Mouse (Mus musculus) kidney, embryonic 15.5 days (tissue): Measurements from ENCODE around the gene Nacad. TPM values are rescaled to one million over a fixed set of nuclear protein-coding genes. Genes with fewer than 3 reads are reported as not detected.
"Not testable (repeated sequence)": the region's sequence is repeated elsewhere in the genome, so short reads cannot be mapped to it uniquely, and the experiment has no call there.

Source experiments
- ATAC-seq: fragments of 200-750 bp; cut with Nextera tagmentation; replicated peaks from 2 replicates; pipeline ENCODE4 v1.8.0; 2017; ENCODE audit warnings: moderate TSS enrichment; ENCODE audit not compliant: low FRiP score
- H3K27ac ChIP-seq: fragments of 300-500 bp; sonication (generic); 2 replicates; pipeline ENCODE4 v1.5.1; 2015; ENCODE audit warnings: mild to moderate bottlenecking, inconsistent platforms
- H3K27me3 ChIP-seq: fragments of 300-500 bp; sonication (generic); 2 replicates; pipeline ENCODE4 v1.6.1; 2015; ENCODE audit warnings: inconsistent platforms
- H3K36me3 ChIP-seq: fragments of 300-500 bp; sonication (generic); 2 replicates; pipeline ENCODE4 v1.6.1; 2015; ENCODE audit warnings: inconsistent platforms
- H3K4me1 ChIP-seq: fragments of 300-500 bp; sonication (generic); 2 replicates; pipeline ENCODE4 v1.6.1; 2015; ENCODE audit warnings: inconsistent platforms
- H3K4me2 ChIP-seq: fragments of 300-500 bp; sonication (generic); 2 replicates; pipeline ENCODE4 v1.6.1; 2015; ENCODE audit warnings: moderate library complexity, mild to moderate bottlenecking, inconsistent platforms
- H3K4me3 ChIP-seq: fragments of 300-500 bp; sonication (generic); replicated peaks from 2 replicates; pipeline ENCODE4 v1.5.1; 2015; ENCODE audit warnings: mild to moderate bottlenecking, inconsistent platforms
- H3K9ac ChIP-seq: fragments of 300-500 bp; sonication (generic); 2 replicates; pipeline ENCODE4 v1.6.1; 2015; ENCODE audit warnings: mild to moderate bottlenecking, inconsistent platforms
- H3K9me3 ChIP-seq: fragments of 300-500 bp; sonication (generic); replicated peaks from 2 replicates; pipeline ENCODE4 v1.6.1; 2016; ENCODE audit warnings: inconsistent platforms
- WGBS: fragments of 180-500 bp; shearing (Covaris S2); methylation state at CpG from one replicate; pipeline ENCODE4 v1.1.7; 2015; ENCODE audit warnings: mixed read lengths; 5-methylcytosine and 5-hydroxymethylcytosine counted together
- polyA plus RNA-seq: library from polyadenylated mRNA; unstranded; fragments of >200 nt; fragmentation: Nextera tagmentation; extraction: Ambion mirVana; gene quantifications from 2 replicates; pipeline ENCODE4 v1.2.1, GENCODE M21; 2015

The Nacad gene
- 2.0 and 3.7 TPM in 2 replicates for polyA plus RNA-seq

DNA sequence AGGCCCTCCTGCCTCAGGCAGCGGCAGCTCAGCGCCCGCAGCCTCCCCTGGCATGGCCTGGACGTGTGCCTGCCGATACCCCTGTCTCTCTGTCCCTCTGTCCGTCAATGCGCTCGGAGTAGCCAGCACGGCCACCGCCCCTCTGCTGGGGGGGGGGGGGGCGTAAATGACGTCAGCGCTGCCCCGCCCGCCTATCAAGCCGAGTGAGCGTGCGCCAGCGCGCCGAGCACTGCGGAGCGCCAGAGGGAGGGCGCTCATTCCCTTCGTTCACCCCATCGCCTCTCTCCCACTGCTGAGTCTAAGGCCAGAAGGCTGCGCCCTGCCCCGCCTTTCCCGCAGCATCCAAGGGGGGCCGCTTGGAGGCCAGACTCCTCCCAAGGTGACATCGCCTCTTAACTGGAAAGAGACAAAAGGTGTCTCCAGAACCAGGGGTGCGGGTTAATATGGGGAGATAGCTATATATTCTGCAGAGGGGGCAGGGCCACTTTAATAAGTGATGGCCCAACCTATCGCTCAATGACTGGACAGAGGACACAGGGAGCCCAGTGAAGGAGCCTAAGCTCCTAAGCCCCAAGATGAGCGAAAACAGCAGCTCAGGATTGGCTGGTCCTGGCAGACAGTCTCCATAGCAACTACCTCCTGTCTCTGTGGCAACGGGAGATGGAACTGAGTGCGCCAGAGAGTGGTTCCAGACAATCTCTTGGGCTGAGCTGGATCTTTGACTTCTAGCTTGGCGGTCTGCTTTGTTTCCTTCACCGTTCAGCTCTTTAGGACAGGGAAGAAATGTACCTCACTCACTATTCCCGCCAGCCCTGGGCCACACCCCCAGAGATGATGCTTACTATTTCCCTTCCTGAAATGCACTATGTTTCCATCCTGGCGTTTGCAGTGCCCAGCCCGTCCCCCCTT, at the start of gene Nacad:
Gene Nacad, minus strand, starts transcription at position 563 of the 909 bp plus-strand sequence.
- H3K9me3 ChIP-seq = no peaks in the 10 kb centered on the region
- H3K4me1 ChIP-seq = peaks cover 33% of the 10 kb centered on the region
- peak; percentile 47 for ATAC-seq
- WGBS = 7% methylated on average over 37 of the region's 41 CpGs
- H3K9ac ChIP-seq = 0 out of 2 replicates have a peak within 1 kb of the TSS, but pooled peaks have one; percentile 11
- H3K4me2 ChIP-seq = peak within 1 kb of the TSS; percentile 62
- H3K27ac ChIP-seq = no peak within 1 kb of the TSS
- peaks cover 2% of the 10 kb centered on the region for H3K36me3 ChIP-seq
- peaks cover 33% of the 10 kb centered on the region for H3K27me3 ChIP-seq
- peak within 1 kb of the TSS; percentile 32 for H3K4me3 ChIP-seq

DNA sequence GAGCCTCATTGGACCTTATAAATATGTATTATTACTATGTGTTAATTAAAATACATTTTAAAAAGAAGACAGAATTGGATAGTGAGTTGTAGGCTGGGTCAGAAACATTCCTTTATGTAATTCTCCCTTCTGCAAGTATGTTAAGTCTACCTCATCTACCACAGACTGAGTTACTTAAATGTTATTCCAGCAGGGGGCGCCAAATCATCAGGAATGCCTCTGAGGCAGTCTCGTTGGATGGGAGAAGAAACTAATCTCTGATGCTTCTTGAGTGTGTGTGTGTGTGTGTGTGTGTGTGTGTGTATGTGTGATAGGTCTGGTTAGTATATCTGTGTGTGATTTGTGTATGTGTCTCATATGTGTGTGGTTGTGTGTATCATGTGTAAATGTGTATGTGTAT, 49.0 kb upstream of the Nacad start:
- H3K36me3 ChIP-seq = no peaks in the 10 kb centered on the region
- peaks cover 14% of the 10 kb centered on the region; the same call in 1 of the 2 replicates for H3K27me3 ChIP-seq
- no peak overlapping the region for H3K27ac ChIP-seq
- H3K4me1 ChIP-seq = peaks cover 17% of the 10 kb centered on the region
- WGBS = 2% methylated on average over 2 of the region's 2 CpGs
- no peaks in the 10 kb centered on the region for H3K9me3 ChIP-seq
- no peak overlapping the region for H3K9ac ChIP-seq
- no peak; the same call in 1 of the 2 replicates for ATAC-seq
- H3K4me3 ChIP-seq = no peak overlapping the region
- H3K4me2 ChIP-seq = no peak overlapping the region

GRCm38 (mm10) chr11:6652978-6653377, 47.1 kb upstream of the Nacad start:
- ATAC-seq, H3K4me1 ChIP-seq: not testable (repeated sequence)
- 81% methylated on average over 3 of the region's 3 CpGs for WGBS

GRCm38 (mm10) chr11:6650519-6650918, 44.7 kb upstream of the Nacad start:
- Histone ChIP-seq H3K4me2 (no peak overlapping the region), H3K4me3 (no peak overlapping the region), H3K9me3 (no peaks in the 10 kb centered on the region), H3K27ac (no peak overlapping the region), H3K27me3 (peaks cover 6% of the 10 kb centered on the region; the same call in 1 of the 2 replicates), H3K4me1 (no peaks in the 10 kb centered on the region), H3K36me3 (no peaks in the 10 kb centered on the region), H3K9ac (no peak overlapping the region)
- no peak for ATAC-seq
- 60% methylated on average over 7 of the region's 7 CpGs for WGBS

More at GRCm38 (mm10) chr11:6652978-6653377, 47.1 kb upstream of the Nacad start:
- not testable (repeated sequence) for H3K4me2 ChIP-seq, H3K36me3 ChIP-seq, H3K9me3 ChIP-seq, H3K4me3 ChIP-seq, H3K27ac ChIP-seq, H3K9ac ChIP-seq
- peaks cover 14% of the 10 kb centered on the region; the same call in 1 of the 2 replicates for H3K27me3 ChIP-seq

GRCm38 (mm10) chr11:6647831-6648724, 42.2 kb upstream of the Nacad start:
- Histone ChIP-seq H3K4me2 (no peak overlapping the region), H3K36me3 (no peaks in the 10 kb centered on the region), H3K27ac (no peak overlapping the region), H3K9me3 (no peaks in the 10 kb centered on the region), H3K4me1 (no peaks in the 10 kb centered on the region), H3K4me3 (no peak overlapping the region), H3K27me3 (no peaks in the 10 kb centered on the region), H3K9ac (no peak overlapping the region)
- ATAC-seq = no peak
- 59% methylated on average over 9 of the region's 9 CpGs for WGBS

DNA sequence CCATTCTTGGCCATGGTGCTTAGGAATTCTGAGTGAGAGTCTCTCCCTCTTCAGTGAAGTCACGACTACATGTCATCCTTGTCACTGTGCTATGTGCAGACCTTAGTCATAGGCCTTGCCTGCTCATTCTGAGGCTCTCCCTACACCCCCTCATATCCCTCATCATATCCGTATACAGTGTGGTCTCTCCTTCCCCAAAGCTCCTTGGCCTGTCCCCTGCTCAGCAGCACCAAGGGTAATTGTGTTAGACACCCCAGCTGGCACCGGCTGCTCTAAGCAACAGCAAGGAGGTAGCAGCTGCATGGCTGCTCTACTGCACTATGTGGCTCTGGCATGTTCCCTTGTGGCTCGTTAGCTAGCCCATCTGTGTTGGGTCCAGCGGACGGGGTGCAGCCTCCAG, 38.7 kb upstream of the Nacad start:
- Histone ChIP-seq H3K27me3 (no peaks in the 10 kb centered on the region), H3K4me3 (no peak overlapping the region), H3K9me3 (no peaks in the 10 kb centered on the region), H3K9ac (no peak overlapping the region), H3K27ac (no peak overlapping the region), H3K4me2 (no peak overlapping the region), H3K36me3 (no peaks in the 10 kb centered on the region), H3K4me1 (no peaks in the 10 kb centered on the region)
- 80% methylated on average over 6 of the region's 6 CpGs for WGBS
- no peak for ATAC-seq

GRCm38 (mm10) chr11:6639072-6639471, 33.2 kb upstream of the Nacad start:
- Histone ChIP-seq H3K4me1 (no peaks in the 10 kb centered on the region), H3K9ac (no peak overlapping the region), H3K27ac (no peak overlapping the region), H3K27me3 (no peaks in the 10 kb centered on the region), H3K9me3 (no peaks in the 10 kb centered on the region), H3K4me3 (no peak overlapping the region), H3K4me2 (no peak overlapping the region), H3K36me3 (no peaks in the 10 kb centered on the region)
- 82% methylated on average over 6 of the region's 6 CpGs for WGBS
- ATAC-seq = no peak

GRCm38 (mm10) chr11:6638537-6638936, 32.7 kb upstream of the Nacad start, which contains the start of gene Wap:
Wap (minus strand) TSS chr11:6638637.
- no peak within 1 kb of the TSS for H3K4me2 ChIP-seq
- H3K4me3 ChIP-seq = no peak within 1 kb of the TSS
- WGBS = 90% methylated on average over 4 of the region's 4 CpGs
- ATAC-seq = no peak
- H3K36me3 ChIP-seq = no peaks in the 10 kb centered on the region
- H3K9ac ChIP-seq = no peak within 1 kb of the TSS
- no peaks in the 10 kb centered on the region for H3K27me3 ChIP-seq
- no peaks in the 10 kb centered on the region for H3K9me3 ChIP-seq
- no peak within 1 kb of the TSS for H3K27ac ChIP-seq
- H3K4me1 ChIP-seq = no peaks in the 10 kb centered on the region

DNA sequence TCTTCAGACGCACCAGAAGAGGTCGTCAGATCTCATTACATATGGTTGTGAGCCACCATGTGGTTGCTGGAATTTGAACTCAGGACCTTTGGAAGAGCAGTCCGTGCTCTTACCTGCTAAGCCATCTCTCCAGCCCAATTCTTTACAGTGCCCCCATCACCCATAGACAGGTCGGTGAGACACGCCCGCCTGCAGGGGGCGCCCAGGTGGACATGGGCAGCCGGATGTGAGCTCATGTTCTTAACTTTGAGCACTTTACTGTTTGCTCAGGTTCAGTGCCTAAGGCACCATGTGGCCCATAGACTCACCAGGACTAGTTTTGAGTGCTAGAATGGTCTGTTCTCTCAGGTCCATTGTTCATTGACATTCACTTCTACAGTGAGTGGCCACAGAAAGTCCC, 30.3 kb upstream of the Nacad start:
- Histone ChIP-seq H3K4me1 (no peaks in the 10 kb centered on the region), H3K9ac (no peak overlapping the region)

DNA sequence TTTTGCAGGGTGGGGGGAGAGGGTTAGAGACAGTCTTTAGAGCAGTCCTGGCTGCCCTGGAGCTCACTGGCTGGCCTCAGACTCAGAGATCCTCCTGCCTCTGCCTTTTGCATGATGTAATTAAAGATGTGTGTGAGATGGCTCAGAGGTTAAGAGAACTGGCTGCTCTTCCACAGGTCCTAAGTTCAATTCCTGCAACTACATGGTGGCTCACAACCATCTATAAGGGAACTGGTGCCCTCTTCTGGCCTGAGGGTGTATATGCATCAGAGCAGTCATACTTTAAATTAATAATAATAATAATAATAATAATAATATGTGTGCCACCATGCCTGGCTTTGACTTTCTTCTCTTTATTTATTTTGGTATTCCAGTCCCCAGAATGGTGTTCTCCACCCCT, 23.8 kb upstream of the Nacad start:
- Histone ChIP-seq H3K27me3 (no peaks in the 10 kb centered on the region), H3K4me2 (no peak overlapping the region), H3K4me3 (no peak overlapping the region), H3K9ac (no peak overlapping the region), H3K9me3 (0 out of 2 replicates have a peak, but pooled peaks cover 3% of the 10 kb centered on the region), H3K4me1 (peaks cover 13% of the 10 kb centered on the region), H3K27ac (no peak overlapping the region), H3K36me3 (peaks cover under 1% of the 10 kb centered on the region; the same call in 1 of the 2 replicates)
- no peak for ATAC-seq

More for the DNA sequence above, 30.3 kb upstream of the Nacad start:
- no peak overlapping the region for H3K27ac ChIP-seq
- H3K27me3 ChIP-seq = no peaks in the 10 kb centered on the region
- ATAC-seq = no peak
- no peak overlapping the region for H3K4me3 ChIP-seq
- no peaks in the 10 kb centered on the region for H3K36me3 ChIP-seq
- 0 out of 2 replicates have a peak, but pooled peaks cover 3% of the 10 kb centered on the region for H3K9me3 ChIP-seq
- H3K4me2 ChIP-seq = no peak overlapping the region
- 75% methylated on average over 8 of the region's 8 CpGs for WGBS

GRCm38 (mm10) chr11:6628568-6628967, 22.7 kb upstream of the Nacad start:
- H3K4me3 ChIP-seq = no peak overlapping the region
- no peak overlapping the region for H3K4me2 ChIP-seq
- no peak overlapping the region for H3K27ac ChIP-seq
- ATAC-seq = no peak
- WGBS = 15% methylated on average over 4 of the region's 4 CpGs
- H3K36me3 ChIP-seq = peaks cover 11% of the 10 kb centered on the region
- peaks cover 24% of the 10 kb centered on the region for H3K4me1 ChIP-seq
- H3K27me3 ChIP-seq = no peaks in the 10 kb centered on the region
- H3K9me3 ChIP-seq = 0 out of 2 replicates have a peak, but pooled peaks cover 3% of the 10 kb centered on the region
- no peak overlapping the region for H3K9ac ChIP-seq
